8 mouse cellular contexts compared by ENCODE assay signal in genomic region chr2:30659836-30660612, GRCm38 (mm10).
DNase-seq lines count a peak whose midpoint lies in the region; ATAC-seq lines count a peak whose summit lies in the region.

No protein-coding gene starts in this region.

- ATAC-seq in heart, embryonic 12.5 days (ENCODE audit: insufficient number of reproducible peaks, low FRiP score), result no peak
- ATAC-seq in embryonic facial prominence, embryonic 14.5 days (ENCODE audit: low read depth), result no peak
- ATAC-seq in hindbrain, embryonic 15.5 days (ENCODE audit: low FRiP score, low read depth), result no peak
- ATAC-seq in midbrain, embryonic 15.5 days (replicated peaks), result no peak

- 32% methylated on average over 11 of the region's 11 CpGs for WGBS in heart, embryonic 12.5 days
- 34% methylated on average over 11 of the region's 11 CpGs for WGBS in embryonic facial prominence, embryonic 14.5 days
- 30% methylated on average over 11 of the region's 11 CpGs for WGBS in hindbrain, embryonic 15.5 days
- 30% methylated on average over 11 of the region's 11 CpGs for WGBS in midbrain, embryonic 15.5 days

- H3K4me3 ChIP-seq in heart, embryonic 12.5 days, result no peak overlapping the region
- no peak overlapping the region for H3K4me3 ChIP-seq in embryonic facial prominence, embryonic 14.5 days (ENCODE audit: low read depth, low read length)
- no peak overlapping the region for H3K4me3 ChIP-seq in hindbrain, embryonic 15.5 days
- no peak overlapping the region for H3K4me3 ChIP-seq in midbrain, embryonic 15.5 days

- H3K27ac ChIP-seq in heart, embryonic 12.5 days (ENCODE audit: poor library complexity, severe bottlenecking), result peak overlapping the region; percentile 96
- peak overlapping the region; percentile 99 for H3K27ac ChIP-seq in embryonic facial prominence, embryonic 14.5 days (replicated peaks; ENCODE audit: low read depth, low read length)
- peak overlapping the region; percentile 99 for H3K27ac ChIP-seq in hindbrain, embryonic 15.5 days (replicated peaks)
- peak overlapping the region; percentile 99 for H3K27ac ChIP-seq in midbrain, embryonic 15.5 days

- H3K27me3 ChIP-seq in heart, embryonic 12.5 days (replicated peaks), result no peaks in the 10 kb centered on the region
- no peaks in the 10 kb centered on the region for H3K27me3 ChIP-seq in embryonic facial prominence, embryonic 14.5 days (replicated peaks; ENCODE audit: control insufficient read depth, insufficient read depth, low read length)
- no peaks in the 10 kb centered on the region for H3K27me3 ChIP-seq in hindbrain, embryonic 15.5 days
- no peaks in the 10 kb centered on the region for H3K27me3 ChIP-seq in midbrain, embryonic 15.5 days (replicated peaks)

- intact Hi-C loops in heart, postnatal 25 days (cut with DNase I), result loop anchor here (2.0 kb wide), 1 partner anchor 187 kb away; no protein-coding TSS in a partner anchor
- intact Hi-C loops in left cerebral cortex, postnatal 25 days (cut with DNase I), result loop anchor here (2.0 to 5.0 kb wide), 4 partner anchors 33 to 188 kb away; partner anchors contain the start of gene Ier5l

- H3K9ac ChIP-seq in heart, embryonic 12.5 days, result peak overlapping the region; percentile 83
- peak overlapping the region; percentile 69; the same call in 1 of the 2 replicates for H3K9ac ChIP-seq in embryonic facial prominence, embryonic 14.5 days (ENCODE audit: low read depth, low read length)
- peak overlapping the region; percentile 33; the same call in 1 of the 2 replicates for H3K9ac ChIP-seq in hindbrain, embryonic 15.5 days
- H3K9ac ChIP-seq in midbrain, embryonic 15.5 days, result peak overlapping the region; percentile 20; the same call in 1 of the 2 replicates

- DNase-seq in heart, postnatal 25 days (ENCODE audit: low spot score), result no peak
- DNase-seq in embryonic facial prominence, embryonic 14.5 days (ENCODE audit: low spot score), result no peak
- no peak for DNase-seq in ovary, postnatal 10 days (ENCODE audit: low spot score)
- no peak for DNase-seq in urinary bladder, postnatal 14 days (ENCODE audit: low spot score)
- DNase-seq in left cerebral cortex, postnatal 25 days (ENCODE audit: low spot score in 2 of 2), result no peak

- peaks cover 46% of the 10 kb centered on the region for H3K4me1 ChIP-seq in heart, embryonic 12.5 days (replicated peaks)
- H3K4me1 ChIP-seq in embryonic facial prominence, embryonic 14.5 days (ENCODE audit: control insufficient read depth, insufficient read depth, low read length), result peaks cover 40% of the 10 kb centered on the region
- H3K4me1 ChIP-seq in hindbrain, embryonic 15.5 days (replicated peaks), result peaks cover 58% of the 10 kb centered on the region
- H3K4me1 ChIP-seq in midbrain, embryonic 15.5 days, result peaks cover 70% of the 10 kb centered on the region

- H3K9me3 ChIP-seq in heart, embryonic 12.5 days (replicated peaks), result no peaks in the 10 kb centered on the region
- H3K9me3 ChIP-seq in embryonic facial prominence, embryonic 14.5 days (ENCODE audit: control insufficient read depth, low read length), result no peaks in the 10 kb centered on the region
- H3K9me3 ChIP-seq in hindbrain, embryonic 15.5 days, result no peaks in the 10 kb centered on the region
- H3K9me3 ChIP-seq in midbrain, embryonic 15.5 days, result no peaks in the 10 kb centered on the region

- H3K36me3 ChIP-seq in heart, embryonic 12.5 days, result no peaks in the 10 kb centered on the region
- no peaks in the 10 kb centered on the region for H3K36me3 ChIP-seq in embryonic facial prominence, embryonic 14.5 days (ENCODE audit: control insufficient read depth, insufficient read depth, low read length)
- H3K36me3 ChIP-seq in hindbrain, embryonic 15.5 days, result no peaks in the 10 kb centered on the region
- no peaks in the 10 kb centered on the region for H3K36me3 ChIP-seq in midbrain, embryonic 15.5 days (replicated peaks)

- H3K4me2 ChIP-seq in heart, embryonic 12.5 days, result no peak overlapping the region
- H3K4me2 ChIP-seq in embryonic facial prominence, embryonic 14.5 days (ENCODE audit: low read depth, low read length), result no peak overlapping the region
- 0 out of 2 replicates have a peak overlapping the region, but pooled peaks have one; percentile 5 for H3K4me2 ChIP-seq in hindbrain, embryonic 15.5 days
- no peak overlapping the region; the same call in 1 of the 2 replicates for H3K4me2 ChIP-seq in midbrain, embryonic 15.5 days

Comparison
In these comparisons a context has a peak if more than half of its experiments do, and no peak if none do; other contexts are left out.
1. H3K9ac ChIP-seq: peak in every context shown above with its lines; median percentile 83 in heart, embryonic 12.5 days; 69 in embryonic facial prominence, embryonic 14.5 days; 33 in hindbrain, embryonic 15.5 days; 20 in midbrain, embryonic 15.5 days.